Mouse (Mus musculus): ENCODE results near the gene Eva1b.

DNA sequence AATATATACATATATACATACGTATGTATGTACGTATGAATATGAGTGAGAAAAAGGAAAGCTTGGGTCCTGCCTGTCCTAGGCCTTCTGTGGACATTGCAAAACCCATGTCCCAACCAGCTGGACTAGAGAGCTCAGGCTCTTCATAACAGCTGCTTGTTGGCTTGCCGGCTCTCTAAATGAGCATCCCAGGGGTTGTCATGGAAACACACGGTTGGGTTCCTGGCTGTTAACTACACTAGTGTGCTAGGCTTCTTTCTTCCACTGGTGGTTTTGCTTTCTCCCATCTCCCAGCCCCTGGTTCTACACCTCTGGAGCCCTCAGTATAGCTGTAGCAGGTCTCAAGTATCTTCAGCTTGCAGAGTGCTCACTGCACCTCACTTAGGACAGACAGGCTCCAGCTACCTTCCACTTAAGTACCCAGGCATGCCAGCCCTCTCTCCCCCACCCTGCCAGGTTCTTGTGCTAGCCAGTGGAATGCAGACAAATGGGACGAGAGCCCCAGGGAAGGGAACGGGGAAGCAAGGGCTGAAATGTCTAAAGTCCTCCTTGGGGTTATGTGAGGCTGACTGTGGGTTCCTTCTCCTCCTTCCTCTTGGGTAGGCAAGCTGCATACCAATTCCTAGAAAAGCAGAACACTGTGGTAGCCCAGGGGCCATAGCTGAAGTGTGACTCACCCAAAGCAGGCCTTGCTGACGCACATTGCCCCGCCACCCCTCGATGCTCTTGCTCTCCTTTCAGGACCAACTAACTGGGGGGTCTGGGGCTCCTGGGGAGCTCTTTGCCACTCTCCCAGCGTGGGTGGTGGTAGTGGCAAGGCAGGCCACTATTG is 16.0 kb upstream of the Eva1b start:
- TF ChIP-seq CTCF (IDR thresholded peaks at IDR 0.05): no peak
- TF ChIP-seq EP300 (IDR thresholded peaks at IDR 0.05): peak; percentile 99

Measured in lung, postnatal 0 days (tissue).